Mouse (Mus musculus) midbrain, postnatal 0 days (tissue): ENCODE data around the gene Btbd7. TPM values are rescaled to one million over a fixed set of nuclear protein-coding genes. Genes with fewer than 3 reads are reported as not detected.

Experiments used
- ATAC-seq: fragments of 200-750 bp; cut with Nextera tagmentation; 2 replicates; pipeline ENCODE4 v1.8.0; 2017; ENCODE audit warnings: moderate number of reproducible peaks, mild to moderate bottlenecking, moderate TSS enrichment, moderate library complexity; ENCODE audit not compliant: low FRiP score
- DNase-seq: peaks from one replicate; pipeline ENCODE4 v3.0.0-alpha.2; 2015; ENCODE audit warnings: low spot score
- H3K27ac ChIP-seq: fragments of 300-500 bp; sonication (generic); 2 replicates; pipeline ENCODE4 v1.5.1; 2014; ENCODE audit warnings: low read depth, mild to moderate bottlenecking, low read length, mixed read lengths
- H3K27me3 ChIP-seq: fragments of 300-500 bp; sonication (generic); 2 replicates; pipeline ENCODE4 v1.6.1; 2014; ENCODE audit warnings: low read length, control low read depth, mixed read lengths; ENCODE audit not compliant: insufficient read depth
- H3K36me3 ChIP-seq: fragments of 300-500 bp; sonication (generic); 2 replicates; pipeline ENCODE4 v1.6.1; 2014; ENCODE audit warnings: low read length, control low read depth, mixed read lengths; ENCODE audit not compliant: insufficient read depth
- H3K4me1 ChIP-seq: fragments of 300-500 bp; sonication (generic); 2 replicates; pipeline ENCODE4 v1.6.1; 2014; ENCODE audit warnings: mild to moderate bottlenecking, control low read depth, antibody characterized with exemption, low read length, mixed read lengths; ENCODE audit not compliant: insufficient read depth
- H3K4me2 ChIP-seq: fragments of 300-500 bp; sonication (generic); 2 replicates; pipeline ENCODE4 v1.6.1; 2014; ENCODE audit warnings: low read depth, mild to moderate bottlenecking, low read length, mixed read lengths; ENCODE audit not compliant: poor library complexity, severe bottlenecking
- H3K4me3 ChIP-seq: fragments of 300-500 bp; sonication (generic); 2 replicates; pipeline ENCODE4 v1.5.1; 2014; ENCODE audit warnings: low read depth, mild to moderate bottlenecking, low read length, moderate library complexity
- H3K9ac ChIP-seq: fragments of 300-500 bp; sonication (generic); replicated peaks from 2 replicates; pipeline ENCODE4 v1.6.1; 2014; ENCODE audit warnings: mild to moderate bottlenecking, low read length, moderate library complexity, mixed read lengths; ENCODE audit not compliant: poor library complexity, severe bottlenecking
- H3K9me3 ChIP-seq: fragments of 300-500 bp; sonication (generic); 2 replicates; pipeline ENCODE4 v1.6.1; 2016; ENCODE audit warnings: low read length, control low read depth
- CTCF ChIP-seq: IDR thresholded peaks from 2 replicates; pipeline ENCODE4 v1.5.1; 2016; ENCODE audit warnings: antibody characterized with exemption, mild to moderate bottlenecking
- WGBS: fragments of 180-500 bp; shearing (Covaris S2); extraction: QIAGEN DNeasy Blood & Tissue Kit; methylation state at CpG from one replicate; pipeline ENCODE4 v1.1.7; 2014; 5-methylcytosine and 5-hydroxymethylcytosine counted together
- polyA plus RNA-seq: library from polyadenylated mRNA; unstranded; fragments of >200 nt; fragmentation: Nextera tagmentation; extraction: Ambion mirVana; gene quantifications from 2 replicates; pipeline ENCODE4 v1.2.1, GENCODE M21; 2015
- total RNA-seq: library from RNA; depleted of rRNA; stranded (reverse); fragments of >200 nt; gene quantifications from 2 replicates; pipeline ENCODE4 v1.2.3, GENCODE M21; 2014

Gene Btbd7
- total and polyA plus RNA-seq, 2 experiments from 2014 or later, result 9.2 to 32.2 TPM

GRCm38 (mm10) chr12:102799528-102799927 is 78.7 kb downstream of the Btbd7 start:
- 92% methylated on average over 2 of the region's 2 CpGs for WGBS

GRCm38 (mm10) chr12:102787927-102788326 is 90.3 kb downstream of the Btbd7 start:
- Histone ChIP-seq H3K4me3 (no peak overlapping the region), H3K4me1 (no peaks in the 10 kb centered on the region), H3K27me3 (no peaks in the 10 kb centered on the region), H3K9ac (no peak overlapping the region), H3K4me2 (no peak overlapping the region), H3K36me3 (peaks cover 59% of the 10 kb centered on the region), H3K9me3 (no peaks in the 10 kb centered on the region), H3K27ac (no peak overlapping the region)
- DNase-seq, result no peak
- WGBS, result 92% methylated on average over 7 of the region's 7 CpGs
- no peak for ATAC-seq
- no peak for TF ChIP-seq CTCF

More at GRCm38 (mm10) chr12:102799528-102799927, 78.7 kb downstream of the Btbd7 start:
- DNase-seq (no peak), ATAC-seq (no peak)
- Histone ChIP-seq H3K27ac (no peak overlapping the region), H3K4me2 (no peak overlapping the region), H3K9me3 (no peaks in the 10 kb centered on the region), H3K4me3 (no peak overlapping the region), H3K4me1 (no peaks in the 10 kb centered on the region), H3K9ac (no peak overlapping the region), H3K36me3 (peaks cover 5% of the 10 kb centered on the region; the same call in 1 of the 2 replicates), H3K27me3 (no peaks in the 10 kb centered on the region)
- TF ChIP-seq CTCF, result no peak

GRCm38 (mm10) chr12:102785593-102785985 is 92.7 kb downstream of the Btbd7 start:
- Histone ChIP-seq H3K9me3 (no peaks in the 10 kb centered on the region), H3K27ac (no peak overlapping the region), H3K4me2 (no peak overlapping the region), H3K4me3 (no peak overlapping the region), H3K36me3 (peaks cover 42% of the 10 kb centered on the region), H3K27me3 (no peaks in the 10 kb centered on the region), H3K9ac (no peak overlapping the region), H3K4me1 (no peaks in the 10 kb centered on the region)
- ATAC-seq, result no peak
- WGBS, result 82% methylated on average over 5 of the region's 5 CpGs
- no peak for TF ChIP-seq CTCF
- no peak for DNase-seq

GRCm38 (mm10) chr12:102784899-102785592 is 93.2 kb downstream of the Btbd7 start:
- no peaks in the 10 kb centered on the region for H3K9me3 ChIP-seq
- TF ChIP-seq CTCF, result no peak
- H3K4me1 ChIP-seq, result no peaks in the 10 kb centered on the region
- H3K4me2 ChIP-seq, result no peak overlapping the region
- no peak overlapping the region for H3K4me3 ChIP-seq
- DNase-seq, result no peak
- no peak for ATAC-seq
- WGBS, result 88% methylated on average over 19 of the region's 19 CpGs
- H3K36me3 ChIP-seq, result peaks cover 37% of the 10 kb centered on the region
- no peak overlapping the region for H3K27ac ChIP-seq
- no peak overlapping the region for H3K9ac ChIP-seq
- H3K27me3 ChIP-seq, result no peaks in the 10 kb centered on the region

- Histone ChIP-seq H3K9ac (no peak overlapping the region), H3K27ac (no peak overlapping the region), H3K4me3 (no peak overlapping the region), H3K4me1 (no peaks in the 10 kb centered on the region), H3K36me3 (peaks cover 26% of the 10 kb centered on the region), H3K27me3 (no peaks in the 10 kb centered on the region), H3K4me2 (no peak overlapping the region), H3K9me3 (no peaks in the 10 kb centered on the region)
- WGBS, result 90% methylated on average over 5 of the region's 5 CpGs
- no peak for TF ChIP-seq CTCF
- ATAC-seq, result no peak
- no peak for DNase-seq
Observed at GRCm38 (mm10) chr12:102782841-102783240, 95.4 kb downstream of the Btbd7 start.

- Histone ChIP-seq H3K4me1 (no peaks in the 10 kb centered on the region), H3K36me3 (peaks cover 29% of the 10 kb centered on the region), H3K9me3 (no peaks in the 10 kb centered on the region), H3K27ac (no peak overlapping the region), H3K4me3 (no peak overlapping the region), H3K9ac (no peak overlapping the region), H3K4me2 (no peak overlapping the region), H3K27me3 (no peaks in the 10 kb centered on the region)
- peak; percentile 49 for TF ChIP-seq CTCF
- 51% methylated on average over 3 of the region's 3 CpGs for WGBS
- peak; percentile 19 for DNase-seq
- ATAC-seq, result no peak
Observed at GRCm38 (mm10) chr12:102779452-102779851, 98.8 kb downstream of the Btbd7 start.
